Mouse (Mus musculus) neural tube, embryonic 14.5 days (tissue): ENCODE data around the gene Josd1. TPM values are rescaled to one million over a fixed set of nuclear protein-coding genes. Genes with fewer than 3 reads are reported as not detected.
A peak's percentile ranks its signal among the peaks of the same experiment; 100 is the strongest.

ENCODE experiments used
- ATAC-seq: fragments of 200-750 bp; cut with Nextera tagmentation; 2 replicates; pipeline ENCODE4 v1.8.0; 2017; ENCODE audit warnings: low read depth, mild to moderate bottlenecking, moderate TSS enrichment, moderate library complexity
- H3K27ac ChIP-seq: fragments of 300-500 bp; sonication (generic); 2 replicates; pipeline ENCODE4 v1.5.1; 2014; ENCODE audit warnings: low read depth, mild to moderate bottlenecking, control low read depth, low read length, moderate library complexity, mixed read lengths
- H3K27me3 ChIP-seq: fragments of 300-500 bp; sonication (generic); 2 replicates; pipeline ENCODE4 v1.6.1; 2014; ENCODE audit warnings: low read length; ENCODE audit not compliant: control insufficient read depth, insufficient read depth
- H3K36me3 ChIP-seq: fragments of 300-500 bp; sonication (generic); 2 replicates; pipeline ENCODE4 v1.6.1; 2014; ENCODE audit warnings: low read length, mixed read lengths; ENCODE audit not compliant: control insufficient read depth, insufficient read depth
- H3K4me1 ChIP-seq: fragments of 300-500 bp; sonication (generic); 2 replicates; pipeline ENCODE4 v1.6.1; 2014; ENCODE audit warnings: low read length; ENCODE audit not compliant: control insufficient read depth, insufficient read depth
- H3K4me2 ChIP-seq: fragments of 300-500 bp; sonication (generic); 2 replicates; pipeline ENCODE4 v1.6.1; 2014; ENCODE audit warnings: mild to moderate bottlenecking, low read depth, low read length, control low read depth
- H3K4me3 ChIP-seq: fragments of 300-500 bp; sonication (generic); 2 replicates; pipeline ENCODE4 v1.5.1; 2014; ENCODE audit warnings: low read depth, low read length, control low read depth, mixed read lengths
- H3K9ac ChIP-seq: fragments of 300-500 bp; sonication (generic); replicated peaks from 2 replicates; pipeline ENCODE4 v1.6.1; 2014; ENCODE audit warnings: low read depth, mild to moderate bottlenecking, control low read depth, low read length, mixed read lengths
- H3K9me3 ChIP-seq: fragments of 300-500 bp; sonication (generic); 2 replicates; pipeline ENCODE4 v1.6.1; 2016; ENCODE audit warnings: low read length; ENCODE audit not compliant: control insufficient read depth
- WGBS: fragments of 180-500 bp; shearing (Covaris S2); extraction: QIAGEN DNeasy Blood & Tissue Kit; methylation state at CpG from one replicate; pipeline ENCODE4 v1.1.7; 2014; 5-methylcytosine and 5-hydroxymethylcytosine counted together
- polyA plus RNA-seq: library from polyadenylated mRNA; unstranded; fragments of >200 nt; fragmentation: Nextera tagmentation; extraction: Ambion mirVana; gene quantifications from 2 replicates; pipeline ENCODE4 v1.2.1, GENCODE M21; 2014

Josd1 gene
- polyA plus RNA-seq, 1 experiment from 2014 or later, result 16.0 TPM

GRCm38 (mm10) chr15:79688268-79688956 is 693 bp upstream of the Josd1 start:
- no peak for ATAC-seq
- Histone ChIP-seq H3K9me3 (no peaks in the 10 kb centered on the region), H3K4me2 (peak overlapping the region; percentile 71), H3K27ac (peak overlapping the region; percentile 94), H3K36me3 (no peaks in the 10 kb centered on the region), H3K27me3 (no peaks in the 10 kb centered on the region), H3K9ac (peak overlapping the region; percentile 88), H3K4me3 (peak overlapping the region; percentile 91), H3K4me1 (peaks cover 48% of the 10 kb centered on the region)
- 6% methylated on average over 8 of the region's 8 CpGs for WGBS

GRCm38 (mm10) chr15:79687175-79687574 is 544 bp downstream of the Josd1 start:
- under 1% methylated on average over 32 of the region's 33 CpGs for WGBS
- H3K36me3 ChIP-seq, result no peaks in the 10 kb centered on the region
- no peaks in the 10 kb centered on the region for H3K27me3 ChIP-seq
- peaks cover 52% of the 10 kb centered on the region for H3K4me1 ChIP-seq
- H3K9ac ChIP-seq, result peak overlapping the region; percentile 88
- H3K4me3 ChIP-seq, result peak overlapping the region; percentile 91
- peak overlapping the region; percentile 94 for H3K27ac ChIP-seq
- no peak for ATAC-seq
- H3K9me3 ChIP-seq, result no peaks in the 10 kb centered on the region
- H3K4me2 ChIP-seq, result peak overlapping the region; percentile 71

- H3K27me3 ChIP-seq, result no peaks in the 10 kb centered on the region
- H3K4me2 ChIP-seq, result peak overlapping the region; percentile 71
- peak overlapping the region; percentile 88 for H3K9ac ChIP-seq
- WGBS, result 20% methylated on average over 15 of the region's 15 CpGs
- ATAC-seq, result no peak
- H3K36me3 ChIP-seq, result no peaks in the 10 kb centered on the region
- peak overlapping the region; percentile 91 for H3K4me3 ChIP-seq
- no peaks in the 10 kb centered on the region for H3K9me3 ChIP-seq
- peaks cover 47% of the 10 kb centered on the region for H3K4me1 ChIP-seq
- H3K27ac ChIP-seq, result no peak overlapping the region
Measured at GRCm38 (mm10) chr15:79686046-79686869, 1.5 kb downstream of the Josd1 start.

GRCm38 (mm10) chr15:79685141-79685641 is 2.5 kb downstream of the Josd1 start:
- 46% methylated on average over 6 of the region's 6 CpGs for WGBS
- Histone ChIP-seq H3K27ac (no peak overlapping the region), H3K4me2 (peak overlapping the region; percentile 71), H3K9me3 (no peaks in the 10 kb centered on the region), H3K27me3 (no peaks in the 10 kb centered on the region), H3K4me1 (peaks cover 47% of the 10 kb centered on the region), H3K36me3 (no peaks in the 10 kb centered on the region), H3K4me3 (peak overlapping the region; percentile 91), H3K9ac (0 out of 2 replicates have a peak overlapping the region, but pooled peaks have one; percentile 34)
- ATAC-seq, result no peak

- Histone ChIP-seq H3K9ac (0 out of 2 replicates have a peak overlapping the region, but pooled peaks have one; percentile 2), H3K4me3 (peak overlapping the region; percentile 13; the same call in 1 of the 2 replicates), H3K4me1 (peaks cover 42% of the 10 kb centered on the region), H3K27me3 (no peaks in the 10 kb centered on the region), H3K36me3 (no peaks in the 10 kb centered on the region), H3K27ac (no peak overlapping the region), H3K4me2 (peak overlapping the region; percentile 71), H3K9me3 (no peaks in the 10 kb centered on the region)
- 85% methylated on average over 6 of the region's 6 CpGs for WGBS
- ATAC-seq, result no peak
Measured at GRCm38 (mm10) chr15:79684616-79685015, 3.1 kb downstream of the Josd1 start.

- H3K4me3 ChIP-seq, result peak overlapping the region; percentile 13; the same call in 1 of the 2 replicates
- H3K27ac ChIP-seq, result no peak overlapping the region
- no peaks in the 10 kb centered on the region for H3K36me3 ChIP-seq
- WGBS, result 80% methylated on average over 19 of the region's 19 CpGs
- peak overlapping the region; percentile 71 for H3K4me2 ChIP-seq
- 0 out of 2 replicates have a peak overlapping the region, but pooled peaks have one; percentile 2 for H3K9ac ChIP-seq
- H3K4me1 ChIP-seq, result peaks cover 41% of the 10 kb centered on the region
- H3K9me3 ChIP-seq, result no peaks in the 10 kb centered on the region
- H3K27me3 ChIP-seq, result no peaks in the 10 kb centered on the region
- no peak for ATAC-seq
Measured at GRCm38 (mm10) chr15:79683707-79684465, 3.8 kb downstream of the Josd1 start.

- WGBS, result 94% methylated on average over 6 of the region's 6 CpGs
- Histone ChIP-seq H3K27me3 (no peaks in the 10 kb centered on the region), H3K27ac (no peak overlapping the region), H3K4me2 (0 out of 2 replicates have a peak overlapping the region, but pooled peaks have one; percentile 14), H3K36me3 (no peaks in the 10 kb centered on the region), H3K9me3 (no peaks in the 10 kb centered on the region), H3K4me3 (no peak overlapping the region), H3K9ac (no peak overlapping the region), H3K4me1 (peaks cover 41% of the 10 kb centered on the region)
- no peak for ATAC-seq
Measured at GRCm38 (mm10) chr15:79683146-79683545, 4.6 kb downstream of the Josd1 start.

GRCm38 (mm10) chr15:79681973-79682372 is 5.7 kb downstream of the Josd1 start:
- ATAC-seq, result no peak
- no peaks in the 10 kb centered on the region for H3K36me3 ChIP-seq
- H3K9ac ChIP-seq, result no peak overlapping the region
- no peaks in the 10 kb centered on the region for H3K27me3 ChIP-seq
- no peak overlapping the region for H3K27ac ChIP-seq
- H3K4me2 ChIP-seq, result no peak overlapping the region
- H3K4me1 ChIP-seq, result peaks cover 41% of the 10 kb centered on the region
- no peaks in the 10 kb centered on the region for H3K9me3 ChIP-seq
- 93% methylated on average over 4 of the region's 4 CpGs for WGBS
- H3K4me3 ChIP-seq, result no peak overlapping the region
